Mouse (Mus musculus) heart, adult 18-20 months (tissue): Measurements from ENCODE around the gene Ctbp2. TPM values are rescaled to one million over a fixed set of nuclear protein-coding genes. Genes with fewer than 3 reads are reported as not detected.

Source experiments
- total RNA-seq, 2 experiments: library from RNA; stranded (reverse); gene quantifications; 2 replicates each; pipeline ENCODE4 v1.2.3; 2021

Gene Ctbp2
- total RNA-seq, 2 experiments from 2014 or later = 24.4 to 30.6 TPM

Other genes with a start within 250 kb of the Ctbp2 start
- gene Zranb1, start 193.2 kb downstream of the Ctbp2 start, total RNA-seq = 10 to 100 TPM; 35.8 to 36.4 TPM
- gene Fgfr2, start 1.0 kb downstream of the Ctbp2 start, total RNA-seq = 1 to 10 TPM; 1.3 to 2.6 TPM